Mouse (Mus musculus) megakaryocyte, embryonic 14.5 days (primary cell): ENCODE measurements around the gene Ppp1r16b.

Experiments
- FLI1 ChIP-seq: IDR thresholded peaks from 2 replicates; pipeline ENCODE4 v1.6.1; 2012; ENCODE audit warnings: low read length, inconsistent platforms, mixed read lengths
- GATA1 ChIP-seq: IDR thresholded peaks from 3 replicates; pipeline ENCODE4 v1.6.1; 2012; ENCODE audit warnings: mixed read lengths, low read length, inconsistent platforms, borderline replicate concordance

DNA sequence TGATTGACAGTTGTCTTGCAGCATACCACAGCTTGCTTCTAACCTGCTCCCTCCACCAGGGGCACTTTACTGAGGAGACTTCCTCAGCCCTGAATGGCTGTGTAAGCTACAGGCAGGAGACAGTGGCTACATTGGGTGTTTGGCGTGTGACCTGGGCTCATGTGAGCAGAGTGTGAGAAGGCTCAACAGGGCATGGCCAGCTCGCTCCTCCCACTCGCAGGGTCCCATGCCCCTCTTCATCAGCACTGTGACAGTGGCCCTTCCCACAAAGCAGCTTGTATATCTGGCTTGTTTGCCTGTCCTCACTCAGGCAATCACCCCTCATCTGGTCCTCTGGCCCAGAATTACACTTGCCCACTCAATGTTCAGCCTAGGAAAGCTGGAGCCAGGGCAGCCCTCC lies 73.9 kb downstream of the Ppp1r16b start:
- no peak for TF ChIP-seq GATA1
- no peak for TF ChIP-seq FLI1
